Mouse (Mus musculus) CH12.LX (cell line): ENCODE data around the gene Pik3r1. TPM values are rescaled to one million over a fixed set of nuclear protein-coding genes. Genes with fewer than 3 reads are reported as not detected.

ENCODE experiments used
- DNase-seq: peaks from one replicate; pipeline ENCODE4 v3.0.0-alpha.2; 2013; ENCODE audit errors: extremely low read depth
- H3K27ac ChIP-seq: 2 replicates; pipeline ENCODE4 v1.5.1; 2012; ENCODE audit warnings: low read depth, mild to moderate bottlenecking, control low read depth, moderate library complexity; ENCODE audit not compliant: insufficient read depth
- H3K27me3 ChIP-seq: replicated peaks from 2 replicates; pipeline ENCODE3; 2012; ENCODE audit warnings: inconsistent platforms
- H3K36me3 ChIP-seq, 2 experiments: replicated peaks in 1 of 2; 2 replicates each; pipeline versions ENCODE3 to v1.6.1; 2012; ENCODE audit warnings: inconsistent platforms in 1 of 2, low read length in 1 of 2, mild to moderate bottlenecking in 1 of 2, mixed read lengths in 1 of 2, moderate library complexity in 1 of 2; ENCODE audit not compliant: control insufficient read depth in 1 of 2, insufficient read depth in 1 of 2
- H3K4me1 ChIP-seq, 2 experiments: 2 replicates each; pipeline ENCODE4 v1.6.1; 2012; ENCODE audit warnings: inconsistent platforms in 1 of 2, moderate library complexity in 1 of 2; ENCODE audit not compliant: insufficient read depth in 2 of 2, control insufficient read depth in 1 of 2
- H3K4me2 ChIP-seq: 2 replicates; pipeline ENCODE4 v1.6.1; 2012; ENCODE audit warnings: low read depth, mild to moderate bottlenecking, control low read depth; ENCODE audit not compliant: poor library complexity, insufficient read depth, severe bottlenecking
- H3K4me3 ChIP-seq, 3 experiments: fragments of 150-350 bp in 1 of 3; sonication (generic) in 1 of 3; replicated peaks in 1 of 3; 2 replicates each; pipeline versions ENCODE3 to v1.5.1; 2011 to 2012; ENCODE audit warnings: low read depth in 2 of 3, low read length in 2 of 3, mild to moderate bottlenecking in 2 of 3, moderate library complexity in 2 of 3, control low read depth in 1 of 3, improper control_type of control experiment in 1 of 3, inconsistent platforms in 1 of 3, mixed read lengths in 1 of 3; ENCODE audit not compliant: poor library complexity in 1 of 3
- H3K79me2 ChIP-seq: replicated peaks from 2 replicates; pipeline ENCODE4 v1.6.1; 2012; ENCODE audit warnings: mild to moderate bottlenecking, moderate library complexity; ENCODE audit not compliant: control insufficient read depth, poor library complexity, insufficient read depth, severe bottlenecking; ENCODE audit errors: extremely low read depth
- H3K9ac ChIP-seq: 2 replicates; pipeline ENCODE4 v1.6.1; 2012; ENCODE audit warnings: low read depth, mild to moderate bottlenecking, control low read depth, moderate library complexity; ENCODE audit not compliant: insufficient read depth
- H3K9me3 ChIP-seq: replicated peaks from 2 replicates; pipeline ENCODE3; 2012; ENCODE audit warnings: low read length, inconsistent platforms, mixed read lengths
- BHLHE40 ChIP-seq: IDR thresholded peaks from 2 replicates; pipeline ENCODE4 v1.6.1; 2011; ENCODE audit warnings: mild to moderate bottlenecking, low read depth, low read length, improper control_type of control experiment
- CHD1 ChIP-seq: IDR thresholded peaks from 2 replicates; pipeline ENCODE4 v1.6.1; 2012; ENCODE audit warnings: low read depth, low read length, improper control_type of control experiment, inconsistent platforms
- CHD2 ChIP-seq: IDR thresholded peaks from 2 replicates; pipeline ENCODE4 v1.6.1; 2011; ENCODE audit warnings: low read length, improper control_type of control experiment
- CTCF ChIP-seq, 2 experiments: IDR thresholded peaks in 1 of 2; conservative IDR thresholded peaks in 1 of 2; 2 replicates each; pipeline ENCODE4 v1.5.1; 2011 to 2012; ENCODE audit warnings: low read depth in 2 of 2, low read length in 2 of 2, improper control_type of control experiment in 1 of 2, inconsistent platforms in 1 of 2, mild to moderate bottlenecking in 1 of 2, moderate library complexity in 1 of 2
- E2F4 ChIP-seq: IDR thresholded peaks from 2 replicates; pipeline ENCODE4 v1.6.1; 2011; ENCODE audit warnings: low read depth, low read length, improper control_type of control experiment; ENCODE audit not compliant: insufficient replicate concordance
- ELF1 ChIP-seq: IDR thresholded peaks from 2 replicates; pipeline ENCODE4 v1.6.1; 2014; ENCODE audit warnings: low read depth, mild to moderate bottlenecking, inconsistent platforms, low read length, improper control_type of control experiment
- EP300 ChIP-seq: IDR thresholded peaks from 2 replicates; pipeline ENCODE4 v1.6.1; 2011; ENCODE audit warnings: low read length, improper control_type of control experiment
- ETS1 ChIP-seq: conservative IDR thresholded peaks from 2 replicates; pipeline ENCODE4 v1.6.1; 2012; ENCODE audit warnings: low read depth, mild to moderate bottlenecking, inconsistent platforms, low read length, improper control_type of control experiment, moderate library complexity
- GABPA ChIP-seq: IDR thresholded peaks from 2 replicates; pipeline ENCODE4 v1.6.1; 2012; ENCODE audit warnings: low read depth, low read length, improper control_type of control experiment, inconsistent platforms; ENCODE audit not compliant: insufficient replicate concordance
- HCFC1 ChIP-seq: IDR thresholded peaks from 2 replicates; pipeline ENCODE4 v1.6.1; 2012; ENCODE audit warnings: low read depth, mild to moderate bottlenecking, inconsistent platforms, low read length, improper control_type of control experiment
- IRF4 ChIP-seq: IDR thresholded peaks from 2 replicates; pipeline ENCODE4 v1.6.1; 2014; ENCODE audit warnings: low read depth, mild to moderate bottlenecking, inconsistent platforms, low read length, improper control_type of control experiment
- JUN ChIP-seq: IDR thresholded peaks from 2 replicates; pipeline ENCODE4 v1.6.1; 2011; ENCODE audit warnings: low read depth, mild to moderate bottlenecking, low read length, improper control_type of control experiment, moderate library complexity; ENCODE audit not compliant: insufficient read depth
- JUND ChIP-seq: conservative IDR thresholded peaks from 2 replicates; pipeline ENCODE4 v1.6.1; 2011; ENCODE audit warnings: low read depth, low read length, improper control_type of control experiment
- KAT2A ChIP-seq: IDR thresholded peaks from 2 replicates; pipeline ENCODE4 v1.6.1; 2012; ENCODE audit warnings: low read length, improper control_type of control experiment, inconsistent platforms; ENCODE audit not compliant: insufficient replicate concordance
- MAFK ChIP-seq: IDR thresholded peaks from 2 replicates; pipeline ENCODE4 v1.6.1; 2011; ENCODE audit warnings: low read length, improper control_type of control experiment; ENCODE audit not compliant: insufficient replicate concordance
- MAX ChIP-seq: IDR thresholded peaks from 2 replicates; pipeline ENCODE4 v1.6.1; 2011; ENCODE audit warnings: low read length, improper control_type of control experiment
- MAZ ChIP-seq: IDR thresholded peaks from 2 replicates; pipeline ENCODE4 v1.6.1; 2012; ENCODE audit warnings: low read depth, mild to moderate bottlenecking, inconsistent platforms, low read length, improper control_type of control experiment, moderate library complexity
- MEF2A ChIP-seq: IDR thresholded peaks from 2 replicates; pipeline ENCODE4 v1.6.1; 2014; ENCODE audit warnings: low read depth, mild to moderate bottlenecking, inconsistent platforms, low read length, improper control_type of control experiment, borderline replicate concordance
- MXI1 ChIP-seq: IDR thresholded peaks from 2 replicates; pipeline ENCODE4 v1.6.1; 2011; ENCODE audit warnings: mild to moderate bottlenecking, low read depth, low read length, improper control_type of control experiment
- MYC ChIP-seq: IDR thresholded peaks from 2 replicates; pipeline ENCODE4 v1.6.1; 2011; ENCODE audit warnings: low read depth, mild to moderate bottlenecking, improper control_type of control experiment, low read length
- NELFE ChIP-seq: IDR thresholded peaks from 2 replicates; pipeline ENCODE4 v1.6.1; 2011; ENCODE audit warnings: low read depth, low read length, improper control_type of control experiment
- NRF1 ChIP-seq: IDR thresholded peaks from 2 replicates; pipeline ENCODE4 v1.6.1; 2014; ENCODE audit warnings: low read depth, mild to moderate bottlenecking, inconsistent platforms, low read length, improper control_type of control experiment, moderate library complexity
- PAX5 ChIP-seq: IDR thresholded peaks from 2 replicates; pipeline ENCODE4 v1.6.1; 2012; ENCODE audit warnings: low read length, inconsistent platforms, mixed read lengths
- POLR2A ChIP-seq: IDR thresholded peaks from 2 replicates; pipeline ENCODE4 v1.6.1; 2011; ENCODE audit warnings: low read depth, mild to moderate bottlenecking, improper control_type of control experiment, low read length
- POLR2AphosphoS2 ChIP-seq: IDR thresholded peaks from 2 replicates; pipeline ENCODE4 v1.6.1; 2011; ENCODE audit warnings: low read depth, low read length, improper control_type of control experiment
- RAD21 ChIP-seq: IDR thresholded peaks from 2 replicates; pipeline ENCODE4 v1.6.1; 2011; ENCODE audit warnings: low read depth, mild to moderate bottlenecking, low read length, improper control_type of control experiment, moderate library complexity
- RCOR1 ChIP-seq: conservative IDR thresholded peaks from 2 replicates; pipeline ENCODE4 v1.6.1; 2012; ENCODE audit warnings: low read depth, mild to moderate bottlenecking, inconsistent platforms, low read length, improper control_type of control experiment
- SIN3A ChIP-seq: IDR thresholded peaks from 2 replicates; pipeline ENCODE4 v1.6.1; 2012; ENCODE audit warnings: low read length, improper control_type of control experiment, inconsistent platforms
- SMC3 ChIP-seq: IDR thresholded peaks from 2 replicates; pipeline ENCODE4 v1.6.1; 2011; ENCODE audit warnings: low read depth, low read length, improper control_type of control experiment
- TBP ChIP-seq: conservative IDR thresholded peaks from 2 replicates; pipeline ENCODE4 v1.6.1; 2011; ENCODE audit warnings: low read depth, low read length, improper control_type of control experiment
- TCF12 ChIP-seq: IDR thresholded peaks from 2 replicates; pipeline ENCODE4 v1.6.1; 2014; ENCODE audit warnings: low read depth, mild to moderate bottlenecking, inconsistent platforms, low read length, improper control_type of control experiment
- UBTF ChIP-seq: IDR thresholded peaks from 2 replicates; pipeline ENCODE4 v1.6.1; 2012; ENCODE audit warnings: low read depth, mild to moderate bottlenecking, inconsistent platforms, low read length, improper control_type of control experiment, moderate library complexity
- USF1 ChIP-seq: IDR thresholded peaks from 2 replicates; pipeline ENCODE4 v1.6.1; 2014; ENCODE audit warnings: low read depth, mild to moderate bottlenecking, inconsistent platforms, low read length, improper control_type of control experiment
- USF2 ChIP-seq: conservative IDR thresholded peaks from 2 replicates; pipeline ENCODE4 v1.6.1; 2011; ENCODE audit warnings: low read depth, low read length, improper control_type of control experiment
- ZC3H11A ChIP-seq: IDR thresholded peaks from 2 replicates; pipeline ENCODE4 v1.6.1; 2012; ENCODE audit warnings: low read depth, mild to moderate bottlenecking, inconsistent platforms, low read length, improper control_type of control experiment
- ZKSCAN1 ChIP-seq: IDR thresholded peaks from 2 replicates; pipeline ENCODE4 v1.6.1; 2012; ENCODE audit warnings: low read depth, inconsistent platforms, low read length, improper control_type of control experiment, borderline replicate concordance
- ZMIZ1 ChIP-seq: IDR thresholded peaks from 2 replicates; pipeline ENCODE4 v1.6.1; 2012; ENCODE audit warnings: low read depth, mild to moderate bottlenecking, inconsistent platforms, low read length, improper control_type of control experiment
- ZNF384 ChIP-seq: IDR thresholded peaks from 2 replicates; pipeline ENCODE4 v1.6.1; 2012; ENCODE audit warnings: low read depth, low read length, improper control_type of control experiment, inconsistent platforms
- dilution Hi-C: fragments of 300-500 bp; cut with MboI; formaldehyde crosslinking; loops from 2 replicates; pipeline ENCODE4 v1.14.3; 2020; ENCODE audit warnings: low sequenced_read_pairs; ENCODE audit not compliant: extremely low pct_unique_long_range_greater_than_20kb, extremely low pct_ligation_motif_present
- in situ Hi-C: fragments of 300-500 bp; cut with MboI; formaldehyde crosslinking; loops from 3 replicates; pipeline ENCODE4 v1.14.3; 2019; ENCODE audit warnings: low sequenced_read_pairs, low pct_ligation_motif_present, low pct_unique_long_range_greater_than_20kb, mixed read lengths
- polyA plus RNA-seq: library from polyadenylated mRNA; unstranded; fragments of >175 nt; gene quantifications from 2 replicates; pipeline ENCODE4 v1.2.1, GENCODE M21; 2012; ENCODE audit warnings: low read depth; ENCODE audit not compliant: insufficient read length
- total RNA-seq, 2 experiments: library from RNA; depleted of rRNA; stranded (reverse); fragments of 300-350 nt in 1 of 2; fragments of >200 nt in 1 of 2; gene quantifications; 2 replicates each; pipeline ENCODE4 v1.2.3; 2012 to 2014

Gene Pik3r1
- total and polyA plus RNA-seq, 3 experiments: 17.5 to 21.0 (median 19.3) TPM

GRCm38 (mm10) chr13:101767013-101767808 is 806 bp downstream of the Pik3r1 start:
- H3K27ac ChIP-seq: peak overlapping the region; percentile 81
- H3K4me1 ChIP-seq: peaks cover 15 to 44% of the 10 kb centered on the region in 2 experiments
- H3K27me3 ChIP-seq: no peaks in the 10 kb centered on the region
- H3K9ac ChIP-seq: peak overlapping the region; percentile 49
- peaks cover 3% of the 10 kb centered on the region for H3K9me3 ChIP-seq
- H3K36me3 ChIP-seq: peaks cover 0 to 16% of the 10 kb centered on the region in 2 experiments
- TF ChIP-seq JUND: no peak
- no peak for TF ChIP-seq JUN
- no peak for TF ChIP-seq SMC3
- TF ChIP-seq ZNF384: no peak
- TF ChIP-seq HCFC1: no peak
- TF ChIP-seq MAFK: no peak
- TF ChIP-seq RCOR1: no peak
- TF ChIP-seq E2F4: no peak
- no peak for TF ChIP-seq EP300
- no peak for TF ChIP-seq CTCF (conservative IDR thresholded peaks at IDR 0.05 in 1 of 2, IDR thresholded peaks at IDR 0.05 in 1 of 2; ENCODE audit: low read depth in 2 of 2, low read length in 2 of 2)
- TF ChIP-seq TCF12: no peak
- no peak for TF ChIP-seq MAZ
- TF ChIP-seq USF1: no peak
- TF ChIP-seq PAX5: no peak
- no peak; the same call in 1 of the 2 replicates for TF ChIP-seq MAX
- no peak for TF ChIP-seq POLR2AphosphoS2
- TF ChIP-seq IRF4: no peak
- TF ChIP-seq POLR2A: peak; percentile 43; the same call in 1 of the 2 replicates
- peak; percentile 78 for TF ChIP-seq ELF1
- TF ChIP-seq NELFE: peak; percentile 18; the same call in 1 of the 2 replicates
- TF ChIP-seq ZKSCAN1: no peak
- TF ChIP-seq SIN3A: peak; percentile 23
- TF ChIP-seq TBP: no peak
- TF ChIP-seq BHLHE40: peak; percentile 71
- TF ChIP-seq MEF2A: no peak
- no peak for TF ChIP-seq ZC3H11A
- no peak for TF ChIP-seq RAD21
- TF ChIP-seq KAT2A: no peak
- TF ChIP-seq ETS1: no peak
- no peak for TF ChIP-seq NRF1
- no peak for TF ChIP-seq GABPA
- TF ChIP-seq ZMIZ1: no peak
- TF ChIP-seq MYC: no peak
- peak; percentile 78; the same call in 1 of the 2 replicates for TF ChIP-seq UBTF
- no peak for TF ChIP-seq USF2
- peak; percentile 14; the same call in 1 of the 2 replicates for TF ChIP-seq CHD2
- TF ChIP-seq CHD1: 0 out of 2 replicates have a peak, but pooled peaks have one; percentile 14
- TF ChIP-seq MXI1: no peak; the same call in 1 of the 2 replicates
- DNase-seq: peak; percentile 44
- H3K4me3 ChIP-seq: peak overlapping the region; percentile 71 to 98 (median 96)
- in situ Hi-C loops: no loop called here
- H3K79me2 ChIP-seq: peaks cover 29% of the 10 kb centered on the region
- dilution Hi-C loops: no loop called here
- H3K4me2 ChIP-seq: peak overlapping the region; percentile 81
